Mouse (Mus musculus): ENCODE data around the gene Rbm42. TPM values are rescaled to one million over a fixed set of nuclear protein-coding genes. Genes with fewer than 3 reads are reported as not detected.

The Rbm42 gene
- polyA plus RNA-seq, 1 experiment from 2014 or later, result 73.7 TPM

- Histone ChIP-seq H3K27ac (peak overlapping the region; percentile 46), H3K4me2 (peak overlapping the region; percentile 39), H3K4me1 (replicated peaks) (peaks cover 10% of the 10 kb centered on the region), H3K9ac (no peak overlapping the region), H3K9me3 (replicated peaks) (no peaks in the 10 kb centered on the region), H3K36me3 (no peaks in the 10 kb centered on the region), H3K4me3 (0 out of 2 replicates have a peak overlapping the region, but pooled peaks have one; percentile 15), H3K27me3 (no peaks in the 10 kb centered on the region)
- ATAC-seq (replicated peaks; ENCODE audit: insufficient number of reproducible peaks, insufficient read depth, low FRiP score, low read depth), result peak; percentile 92
- 2% methylated on average over 16 of the region's 16 CpGs for WGBS
These were observed 50.2 kb downstream of the Rbm42 start for GRCm38 (mm10) chr7:30599933-30600353.

GRCm38 (mm10) chr7:30598786-30599185, 51.3 kb downstream of the Rbm42 start, which contains the start of gene Zbtb32:
TSS of gene Zbtb32 (minus strand) at chr7:30598909.
- ATAC-seq (replicated peaks; ENCODE audit: insufficient number of reproducible peaks, insufficient read depth, low FRiP score, low read depth), result no peak
- Histone ChIP-seq H3K9me3 (replicated peaks) (no peaks in the 10 kb centered on the region), H3K4me2 (peak within 1 kb of the TSS; percentile 39), H3K27ac (peak within 1 kb of the TSS; percentile 35; the same call in 1 of the 2 replicates), H3K27me3 (0 out of 2 replicates have a peak, but pooled peaks cover 2% of the 10 kb centered on the region), H3K9ac (no peak within 1 kb of the TSS), H3K4me1 (replicated peaks) (peaks cover 10% of the 10 kb centered on the region), H3K36me3 (no peaks in the 10 kb centered on the region), H3K4me3 (no peak within 1 kb of the TSS)
- WGBS, result 90% methylated on average over 12 of the region's 12 CpGs

GRCm38 (mm10) chr7:30596811-30597210, 53.3 kb downstream of the Rbm42 start:
- Histone ChIP-seq H3K4me1 (replicated peaks) (peaks cover 10% of the 10 kb centered on the region), H3K27ac (no peak overlapping the region), H3K36me3 (no peaks in the 10 kb centered on the region), H3K9ac (no peak overlapping the region), H3K4me3 (no peak overlapping the region), H3K27me3 (0 out of 2 replicates have a peak, but pooled peaks cover 2% of the 10 kb centered on the region), H3K9me3 (replicated peaks) (no peaks in the 10 kb centered on the region), H3K4me2 (no peak overlapping the region)
- ATAC-seq (replicated peaks; ENCODE audit: insufficient number of reproducible peaks, insufficient read depth, low FRiP score, low read depth), result no peak
- WGBS, result 62% methylated on average over 5 of the region's 5 CpGs

GRCm38 (mm10) chr7:30596093-30596492, 54.0 kb downstream of the Rbm42 start:
- ATAC-seq (replicated peaks; ENCODE audit: insufficient number of reproducible peaks, insufficient read depth, low FRiP score, low read depth), result no peak
- H3K4me1 ChIP-seq (replicated peaks), result peaks cover 10% of the 10 kb centered on the region
- H3K27me3 ChIP-seq, result 0 out of 2 replicates have a peak, but pooled peaks cover 2% of the 10 kb centered on the region
- 73% methylated on average over 5 of the region's 5 CpGs for WGBS
- no peaks in the 10 kb centered on the region for H3K36me3 ChIP-seq
- H3K9me3 ChIP-seq (replicated peaks), result no peaks in the 10 kb centered on the region
- no peak overlapping the region for H3K4me2 ChIP-seq
- H3K27ac ChIP-seq, result no peak overlapping the region
- H3K4me3 ChIP-seq, result no peak overlapping the region
- no peak overlapping the region for H3K9ac ChIP-seq

- 63% methylated on average over 4 of the region's 4 CpGs for WGBS
- Histone ChIP-seq H3K4me3 (no peak overlapping the region), H3K36me3 (no peaks in the 10 kb centered on the region), H3K27me3 (0 out of 2 replicates have a peak, but pooled peaks cover 2% of the 10 kb centered on the region), H3K27ac (no peak overlapping the region), H3K9ac (no peak overlapping the region), H3K4me1 (replicated peaks) (peaks cover 7% of the 10 kb centered on the region), H3K4me2 (no peak overlapping the region), H3K9me3 (replicated peaks) (no peaks in the 10 kb centered on the region)
- ATAC-seq (replicated peaks; ENCODE audit: insufficient number of reproducible peaks, insufficient read depth, low FRiP score, low read depth), result no peak
These were observed 55.5 kb downstream of the Rbm42 start for GRCm38 (mm10) chr7:30594510-30595024.

GRCm38 (mm10) chr7:30593579-30594509, 56.3 kb downstream of the Rbm42 start:
- no peak overlapping the region for H3K4me2 ChIP-seq
- H3K4me3 ChIP-seq, result no peak overlapping the region
- 0 out of 2 replicates have a peak, but pooled peaks cover 2% of the 10 kb centered on the region for H3K27me3 ChIP-seq
- no peaks in the 10 kb centered on the region for H3K9me3 ChIP-seq (replicated peaks)
- 64% methylated on average over 10 of the region's 10 CpGs for WGBS
- peaks cover 6% of the 10 kb centered on the region for H3K4me1 ChIP-seq (replicated peaks)
- ATAC-seq (replicated peaks; ENCODE audit: insufficient number of reproducible peaks, insufficient read depth, low FRiP score, low read depth), result no peak
- H3K27ac ChIP-seq, result no peak overlapping the region
- no peaks in the 10 kb centered on the region for H3K36me3 ChIP-seq
- H3K9ac ChIP-seq, result no peak overlapping the region

GRCm38 (mm10) chr7:30592772-30593423, 57.2 kb downstream of the Rbm42 start:
- 42% methylated on average over 5 of the region's 5 CpGs for WGBS
- no peak overlapping the region for H3K4me2 ChIP-seq
- no peaks in the 10 kb centered on the region for H3K36me3 ChIP-seq
- H3K9ac ChIP-seq, result no peak overlapping the region
- no peaks in the 10 kb centered on the region for H3K9me3 ChIP-seq (replicated peaks)
- 0 out of 2 replicates have a peak, but pooled peaks cover 2% of the 10 kb centered on the region for H3K27me3 ChIP-seq
- ATAC-seq (replicated peaks; ENCODE audit: insufficient number of reproducible peaks, insufficient read depth, low FRiP score, low read depth), result no peak
- no peak overlapping the region for H3K27ac ChIP-seq
- peaks cover 6% of the 10 kb centered on the region for H3K4me1 ChIP-seq (replicated peaks)
- H3K4me3 ChIP-seq, result no peak overlapping the region

- H3K4me2 ChIP-seq, result no peak overlapping the region
- no peak overlapping the region for H3K4me3 ChIP-seq
- 50% methylated on average over 4 of the region's 4 CpGs for WGBS
- no peak overlapping the region for H3K9ac ChIP-seq
- H3K27ac ChIP-seq, result no peak overlapping the region
- ATAC-seq (replicated peaks; ENCODE audit: insufficient number of reproducible peaks, insufficient read depth, low FRiP score, low read depth), result no peak
- peaks cover 19% of the 10 kb centered on the region for H3K4me1 ChIP-seq (replicated peaks)
- H3K36me3 ChIP-seq, result no peaks in the 10 kb centered on the region
- H3K9me3 ChIP-seq (replicated peaks), result no peaks in the 10 kb centered on the region
- H3K27me3 ChIP-seq, result 0 out of 2 replicates have a peak, but pooled peaks cover 2% of the 10 kb centered on the region
These were observed 58.5 kb downstream of the Rbm42 start for GRCm38 (mm10) chr7:30591605-30591951.

Other genes starting within 250 kb of the Rbm42 start
- 27.1 and 46.0 TPM in 2 replicates for gene Tyrobp, start 236.6 kb downstream of the Rbm42 start, polyA plus RNA-seq (2015; fragmentation: Nextera tagmentation; extraction: Ambion mirVana)
- 0.98 and 2.7 TPM in 2 replicates for gene Hcst, start 230.5 kb downstream of the Rbm42 start, polyA plus RNA-seq (2015; fragmentation: Nextera tagmentation; extraction: Ambion mirVana)
- gene Nfkbid, start 228.6 kb downstream of the Rbm42 start, polyA plus RNA-seq (2015; fragmentation: Nextera tagmentation; extraction: Ambion mirVana), result 0.76 and 1.5 TPM in 2 replicates
- 14.7 and 21.7 TPM in 2 replicates for gene Aplp1, start 204.8 kb downstream of the Rbm42 start, polyA plus RNA-seq (2015; fragmentation: Nextera tagmentation; extraction: Ambion mirVana)
- gene Kirrel2, start 192.6 kb downstream of the Rbm42 start, polyA plus RNA-seq (2015; fragmentation: Nextera tagmentation; extraction: Ambion mirVana), result 0.16 TPM in 2 replicates
- 0.09 and 0.14 TPM in 2 replicates for gene Nphs1, start 192.0 kb downstream of the Rbm42 start, polyA plus RNA-seq (2015; fragmentation: Nextera tagmentation; extraction: Ambion mirVana)
- gene Prodh2, start 156.7 kb downstream of the Rbm42 start, polyA plus RNA-seq (2015; fragmentation: Nextera tagmentation; extraction: Ambion mirVana), result 0.15 and 0.74 TPM in 2 replicates
- 6.2 and 8.1 TPM in 2 replicates for gene Arhgap33, start 115.3 kb downstream of the Rbm42 start, polyA plus RNA-seq (2015; fragmentation: Nextera tagmentation; extraction: Ambion mirVana)
- gene Hspb6, start 98.1 kb downstream of the Rbm42 start, polyA plus RNA-seq (2015; fragmentation: Nextera tagmentation; extraction: Ambion mirVana), result 155 and 176 TPM in 2 replicates
- gene Proser3, start 98.0 kb downstream of the Rbm42 start, polyA plus RNA-seq (2015; fragmentation: Nextera tagmentation; extraction: Ambion mirVana), result 8.0 and 9.4 TPM in 2 replicates
- gene Lin37, start 90.5 kb downstream of the Rbm42 start, polyA plus RNA-seq (2015; fragmentation: Nextera tagmentation; extraction: Ambion mirVana), result 32.7 and 33.1 TPM in 2 replicates
- gene U2af1l4, start 87.0 kb downstream of the Rbm42 start, polyA plus RNA-seq (2015; fragmentation: Nextera tagmentation; extraction: Ambion mirVana), result 90.0 and 97.8 TPM in 2 replicates
- gene Gm49396, start 87.0 kb downstream of the Rbm42 start, polyA plus RNA-seq (2015; fragmentation: Nextera tagmentation; extraction: Ambion mirVana), result 8.4 and 10.8 TPM in 2 replicates
- 104 and 106 TPM in 2 replicates for gene Psenen, start 86.7 kb downstream of the Rbm42 start, polyA plus RNA-seq (2015; fragmentation: Nextera tagmentation; extraction: Ambion mirVana)
- gene Igflr1, start 84.9 kb downstream of the Rbm42 start, polyA plus RNA-seq (2015; fragmentation: Nextera tagmentation; extraction: Ambion mirVana), result 3.7 and 4.0 TPM in 2 replicates
- 4.2 and 4.4 TPM in 2 replicates for gene Kmt2b, start 61.6 kb downstream of the Rbm42 start, polyA plus RNA-seq (2015; fragmentation: Nextera tagmentation; extraction: Ambion mirVana)
- gene Zbtb32, start 51.4 kb downstream of the Rbm42 start, polyA plus RNA-seq (2015; fragmentation: Nextera tagmentation; extraction: Ambion mirVana), result 0.14 and 0.23 TPM in 2 replicates
- 0.43 and 1.4 TPM in 2 replicates for gene Upk1a, start 37.5 kb downstream of the Rbm42 start, polyA plus RNA-seq (2015; fragmentation: Nextera tagmentation; extraction: Ambion mirVana)
- gene Cox6b1, start 24.2 kb downstream of the Rbm42 start, polyA plus RNA-seq (2015; fragmentation: Nextera tagmentation; extraction: Ambion mirVana), result 1,740 and 2,396 TPM in 2 replicates
- gene Etv2, start 14.5 kb downstream of the Rbm42 start, polyA plus RNA-seq (2015; fragmentation: Nextera tagmentation; extraction: Ambion mirVana), result not detected in 2 replicates
- gene Haus5, start 14.7 kb upstream of the Rbm42 start, polyA plus RNA-seq (2015; fragmentation: Nextera tagmentation; extraction: Ambion mirVana), result 23.4 and 33.8 TPM in 2 replicates
- gene Pmis2, start 21.3 kb upstream of the Rbm42 start, polyA plus RNA-seq (2015; fragmentation: Nextera tagmentation; extraction: Ambion mirVana), result not detected in 2 replicates
- gene 2200002J24Rik, start 48.6 kb upstream of the Rbm42 start, polyA plus RNA-seq (2015; fragmentation: Nextera tagmentation; extraction: Ambion mirVana), result 1.0 and 1.4 TPM in 2 replicates
- 0.37 and 0.62 TPM in 2 replicates for gene Atp4a, start 61.9 kb upstream of the Rbm42 start, polyA plus RNA-seq (2015; fragmentation: Nextera tagmentation; extraction: Ambion mirVana)
- gene Tmem147, start 79.2 kb upstream of the Rbm42 start, polyA plus RNA-seq (2015; fragmentation: Nextera tagmentation; extraction: Ambion mirVana), result 167 and 172 TPM in 2 replicates
- gene Gapdhs, start 93.4 kb upstream of the Rbm42 start, polyA plus RNA-seq (2015; fragmentation: Nextera tagmentation; extraction: Ambion mirVana), result 0.13 TPM in 1 of 2 replicates, not detected in the other
- 1.2 and 1.5 TPM in 2 replicates for gene Sbsn, start 101.2 kb upstream of the Rbm42 start, polyA plus RNA-seq (2015; fragmentation: Nextera tagmentation; extraction: Ambion mirVana)
- 2.8 and 3.6 TPM in 2 replicates for gene Dmkn, start 113.4 kb upstream of the Rbm42 start, polyA plus RNA-seq (2015; fragmentation: Nextera tagmentation; extraction: Ambion mirVana)
- 3.8 and 6.4 TPM in 2 replicates for gene Krtdap, start 137.6 kb upstream of the Rbm42 start, polyA plus RNA-seq (2015; fragmentation: Nextera tagmentation; extraction: Ambion mirVana)
- 0.20 and 0.44 TPM in 2 replicates for gene Ffar2, start 173.5 kb upstream of the Rbm42 start, polyA plus RNA-seq (2015; fragmentation: Nextera tagmentation; extraction: Ambion mirVana)
- gene Ffar3, start 205.9 kb upstream of the Rbm42 start, polyA plus RNA-seq (2015; fragmentation: Nextera tagmentation; extraction: Ambion mirVana), result 0.15 TPM in 1 of 2 replicates, not detected in the other
- gene Ffar1, start 211.2 kb upstream of the Rbm42 start, polyA plus RNA-seq (2015; fragmentation: Nextera tagmentation; extraction: Ambion mirVana), result not detected in 2 replicates
- 0.06 TPM in 1 of 2 replicates, not detected in the other for gene Cd22, start 230.0 kb upstream of the Rbm42 start, polyA plus RNA-seq (2015; fragmentation: Nextera tagmentation; extraction: Ambion mirVana)